Mouse (Mus musculus) megakaryocyte, embryonic 14.5 days (primary cell): ENCODE measurements around the gene Itih2. TPM values are rescaled to one million over a fixed set of nuclear protein-coding genes. Genes with fewer than 3 reads are reported as not detected.

ENCODE experiments used
- H3K27me3 ChIP-seq: replicated peaks from 2 replicates; pipeline ENCODE3; 2012; ENCODE audit warnings: inconsistent platforms
- H3K36me3 ChIP-seq: replicated peaks from 2 replicates; pipeline ENCODE3; 2012; ENCODE audit warnings: low read length, inconsistent platforms, mixed read lengths
- H3K4me1 ChIP-seq: 2 replicates; pipeline ENCODE4 v1.6.1; 2012; ENCODE audit warnings: inconsistent platforms
- H3K4me3 ChIP-seq: replicated peaks from 2 replicates; pipeline ENCODE3; 2012; ENCODE audit warnings: moderate library complexity, mild to moderate bottlenecking, inconsistent platforms
- H3K9me3 ChIP-seq: 2 replicates; pipeline ENCODE4 v1.6.1; 2012; ENCODE audit warnings: inconsistent platforms
- FLI1 ChIP-seq: IDR thresholded peaks from 2 replicates; pipeline ENCODE4 v1.6.1; 2012; ENCODE audit warnings: low read length, inconsistent platforms, mixed read lengths
- GATA1 ChIP-seq: IDR thresholded peaks from 3 replicates; pipeline ENCODE4 v1.6.1; 2012; ENCODE audit warnings: mixed read lengths, low read length, inconsistent platforms, borderline replicate concordance
- polyA plus RNA-seq: library from polyadenylated mRNA; stranded (reverse); fragments of >175 nt; gene quantifications from 2 replicates; pipeline ENCODE4 v1.2.3, GENCODE M21; 2012; ENCODE audit warnings: low replicate concordance; ENCODE audit not compliant: insufficient read depth

Itih2 gene
- polyA plus RNA-seq, 1 experiment = not detected

DNA sequence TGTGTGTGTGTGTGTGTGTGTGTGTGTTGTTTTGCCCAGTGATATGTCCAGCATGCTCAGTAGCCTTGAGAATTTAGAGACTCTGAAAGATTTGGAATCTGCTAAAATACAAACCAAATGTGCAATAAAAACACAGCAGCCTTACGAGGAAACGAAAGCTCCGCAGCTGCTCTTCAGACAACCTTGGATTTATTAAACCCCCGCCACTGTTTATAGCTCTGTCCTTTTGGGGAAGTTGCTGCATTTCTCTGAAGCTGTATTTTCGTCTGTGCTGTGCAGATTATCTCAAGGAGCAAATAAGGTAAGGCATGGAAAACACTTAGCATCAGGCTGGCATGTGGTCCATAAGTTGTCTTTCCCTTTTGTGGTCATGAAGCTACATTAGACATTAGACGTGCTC is 14.3 kb upstream of the Itih2 start:
- peak overlapping the region; percentile 16 for H3K4me3 ChIP-seq
- TF ChIP-seq FLI1 (no peak), GATA1 (no peak)
- H3K4me1 ChIP-seq = peaks cover 13% of the 10 kb centered on the region

DNA sequence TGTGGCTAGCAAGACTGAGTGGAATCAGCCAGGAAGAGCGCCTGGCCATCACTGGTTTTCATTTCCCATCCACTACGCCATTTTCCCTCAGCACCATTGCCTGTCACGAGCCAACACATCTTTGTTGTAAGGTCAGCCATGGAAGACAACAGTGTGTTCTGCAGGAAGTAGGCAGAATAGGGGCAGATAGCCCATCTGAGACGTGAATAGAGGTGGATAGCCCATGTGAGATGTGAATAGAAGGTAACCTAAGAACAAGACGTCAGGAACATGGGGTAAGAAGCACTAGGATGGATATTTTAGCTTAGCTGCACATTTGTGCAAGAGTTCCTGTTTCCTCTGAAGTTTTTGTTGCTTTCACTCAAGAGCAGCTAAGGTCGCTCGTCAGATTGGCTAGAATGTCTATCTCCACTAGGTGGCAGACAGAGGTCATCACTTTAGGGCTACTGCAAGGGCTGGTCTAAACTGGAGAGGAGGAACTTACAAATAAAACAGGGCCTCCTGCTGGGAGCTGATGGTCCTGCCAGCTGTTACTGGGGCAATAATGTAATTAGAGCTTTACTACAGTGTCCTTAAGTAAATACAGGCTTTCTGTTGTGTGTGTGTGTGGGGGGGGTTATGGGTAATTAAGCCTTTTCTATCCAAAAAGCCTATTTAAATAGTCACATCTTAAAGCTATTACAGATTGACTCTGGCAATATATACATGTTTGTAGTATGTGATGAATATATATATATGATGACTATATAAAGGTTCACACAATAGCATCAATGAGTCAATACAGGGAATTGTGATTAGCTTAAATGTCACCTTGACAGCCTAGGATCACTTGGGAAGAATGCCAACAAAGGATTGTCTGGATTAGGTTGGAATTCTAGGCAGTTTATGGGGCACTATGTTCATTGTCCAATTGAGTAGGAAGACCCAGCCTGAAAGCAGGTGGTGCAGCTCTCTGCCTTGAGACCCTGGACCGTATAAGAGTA is 11.6 kb upstream of the Itih2 start:
- TF ChIP-seq FLI1 (no peak), GATA1 (no peak)

More for the DNA sequence above, 14.3 kb upstream of the Itih2 start:
- Histone ChIP-seq H3K36me3 (no peaks in the 10 kb centered on the region), H3K9me3 (no peaks in the 10 kb centered on the region), H3K27me3 (no peaks in the 10 kb centered on the region)

DNA sequence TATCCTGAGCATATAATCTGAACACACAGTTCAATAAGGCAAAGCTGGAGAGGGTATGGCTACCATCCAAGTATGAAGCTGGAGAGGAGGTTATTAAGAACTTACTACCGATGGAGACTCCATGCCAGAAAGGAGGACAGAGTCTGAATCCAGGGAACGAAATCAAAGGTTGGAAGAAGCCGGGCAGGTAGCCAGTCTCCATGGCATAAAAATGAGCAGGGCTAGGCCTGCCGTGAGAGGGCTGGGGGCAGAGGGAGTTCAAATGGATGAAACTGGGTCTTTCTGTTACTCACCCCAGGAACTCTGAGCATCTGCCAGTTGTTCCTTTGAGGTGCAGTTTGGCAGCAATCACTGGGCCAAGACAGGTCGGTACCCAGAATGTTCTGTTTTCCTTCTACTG is 9.3 kb upstream of the Itih2 start:
- H3K4me1 ChIP-seq = peaks cover 9% of the 10 kb centered on the region
- H3K36me3 ChIP-seq = no peaks in the 10 kb centered on the region
- H3K27me3 ChIP-seq = peaks cover 4% of the 10 kb centered on the region
- H3K4me3 ChIP-seq = no peak overlapping the region
- TF ChIP-seq GATA1 = no peak
- no peak for TF ChIP-seq FLI1
- peaks cover 8% of the 10 kb centered on the region for H3K9me3 ChIP-seq

More for the DNA sequence above, 11.6 kb upstream of the Itih2 start:
- H3K27me3 ChIP-seq = peaks cover 4% of the 10 kb centered on the region
- no peaks in the 10 kb centered on the region for H3K36me3 ChIP-seq
- H3K4me1 ChIP-seq = peaks cover 13% of the 10 kb centered on the region
- peaks cover 8% of the 10 kb centered on the region for H3K9me3 ChIP-seq
- H3K4me3 ChIP-seq = peak overlapping the region; percentile 21

DNA sequence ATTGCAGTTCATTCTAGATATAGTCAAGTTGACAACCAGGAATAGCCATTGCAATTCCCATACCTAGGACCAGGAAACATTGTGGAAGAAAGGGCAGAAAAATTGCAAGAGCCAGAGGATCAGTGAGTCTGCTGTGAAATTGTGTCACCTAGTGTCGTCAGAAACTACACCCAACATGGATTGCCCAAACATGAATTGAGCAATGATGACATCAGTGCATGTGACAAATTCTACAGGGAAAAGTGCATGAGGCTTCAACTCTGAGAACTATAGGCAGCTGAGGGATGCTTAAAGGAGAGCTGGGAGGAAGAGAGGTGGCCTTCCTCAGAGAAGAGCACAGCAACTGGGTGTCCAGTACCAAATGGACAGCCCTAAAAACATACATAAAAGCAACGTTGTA is 6.1 kb upstream of the Itih2 start:
- no peaks in the 10 kb centered on the region for H3K36me3 ChIP-seq
- peaks cover 8% of the 10 kb centered on the region for H3K9me3 ChIP-seq
- peaks cover 2% of the 10 kb centered on the region for H3K4me1 ChIP-seq
- TF ChIP-seq FLI1 (no peak), GATA1 (no peak)
- no peak overlapping the region for H3K4me3 ChIP-seq
- peaks cover 4% of the 10 kb centered on the region for H3K27me3 ChIP-seq

- H3K27me3 ChIP-seq = peaks cover 5% of the 10 kb centered on the region
- H3K4me3 ChIP-seq = no peak overlapping the region
- TF ChIP-seq GATA1 = no peak
- no peak for TF ChIP-seq FLI1
- H3K4me1 ChIP-seq = no peaks in the 10 kb centered on the region
- peaks cover 2% of the 10 kb centered on the region; the same call in 1 of the 2 replicates for H3K9me3 ChIP-seq
- no peaks in the 10 kb centered on the region for H3K36me3 ChIP-seq
Observed at GRCm38 (mm10) chr2:10133941-10134340, 2.7 kb upstream of the Itih2 start.

- H3K4me3 ChIP-seq = no peak overlapping the region
- TF ChIP-seq GATA1 = no peak
- no peak for TF ChIP-seq FLI1
- H3K36me3 ChIP-seq = no peaks in the 10 kb centered on the region
- no peaks in the 10 kb centered on the region for H3K4me1 ChIP-seq
- peaks cover 5% of the 10 kb centered on the region for H3K27me3 ChIP-seq
- no peaks in the 10 kb centered on the region for H3K9me3 ChIP-seq
Observed at GRCm38 (mm10) chr2:10132128-10132527, 932 bp upstream of the Itih2 start.

GRCm38 (mm10) chr2:10130341-10130990 is 730 bp downstream of the Itih2 start:
- no peaks in the 10 kb centered on the region for H3K4me1 ChIP-seq
- H3K4me3 ChIP-seq = no peak overlapping the region
- H3K36me3 ChIP-seq = no peaks in the 10 kb centered on the region
- H3K27me3 ChIP-seq = peaks cover 5% of the 10 kb centered on the region
- no peak for TF ChIP-seq FLI1
- no peak for TF ChIP-seq GATA1
- no peaks in the 10 kb centered on the region for H3K9me3 ChIP-seq

GRCm38 (mm10) chr2:10128571-10128970 is 2.6 kb downstream of the Itih2 start:
- H3K4me3 ChIP-seq = no peak overlapping the region
- H3K4me1 ChIP-seq = no peaks in the 10 kb centered on the region
- H3K9me3 ChIP-seq = no peaks in the 10 kb centered on the region
- H3K36me3 ChIP-seq = no peaks in the 10 kb centered on the region
- no peak for TF ChIP-seq GATA1
- TF ChIP-seq FLI1 = no peak
- H3K27me3 ChIP-seq = peaks cover 5% of the 10 kb centered on the region

DNA sequence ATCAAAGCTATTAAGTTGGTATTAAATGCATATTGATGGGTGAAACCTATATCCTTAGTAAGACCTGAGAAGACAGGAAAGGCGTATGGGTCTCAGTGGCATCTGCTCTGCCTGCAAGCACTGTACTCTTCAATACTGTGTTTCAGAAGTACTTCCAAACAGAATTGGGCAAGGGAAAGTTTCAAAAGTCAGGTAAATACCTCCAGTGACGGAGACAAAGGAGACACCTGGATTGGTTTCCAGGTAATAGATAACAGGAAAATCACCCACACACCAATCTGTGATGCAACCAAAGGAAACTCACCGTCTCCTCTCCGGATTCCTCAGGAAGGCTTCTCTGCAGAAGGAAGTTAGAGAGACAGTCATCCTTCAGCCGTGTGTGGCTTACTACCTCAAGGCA is 3.7 kb downstream of the Itih2 start:
- Histone ChIP-seq H3K27me3 (peaks cover 5% of the 10 kb centered on the region), H3K9me3 (no peaks in the 10 kb centered on the region), H3K36me3 (no peaks in the 10 kb centered on the region), H3K4me1 (no peaks in the 10 kb centered on the region), H3K4me3 (no peak overlapping the region)
- TF ChIP-seq FLI1 (no peak), GATA1 (no peak)

GRCm38 (mm10) chr2:10126122-10126521 is 5.1 kb downstream of the Itih2 start:
- no peak for TF ChIP-seq GATA1
- TF ChIP-seq FLI1 = no peak
- Histone ChIP-seq H3K36me3 (no peaks in the 10 kb centered on the region), H3K27me3 (no peaks in the 10 kb centered on the region)

More at GRCm38 (mm10) chr2:10126122-10126521, 5.1 kb downstream of the Itih2 start:
- Histone ChIP-seq H3K4me1 (no peaks in the 10 kb centered on the region), H3K4me3 (no peak overlapping the region), H3K9me3 (no peaks in the 10 kb centered on the region)
